Mouse (Mus musculus) hindbrain, embryonic 11.5 days (tissue): ENCODE data around the gene Krtcap2. TPM values are rescaled to one million over a fixed set of nuclear protein-coding genes. Genes with fewer than 3 reads are reported as not detected.

Experiments used
- ATAC-seq: fragments of 200-750 bp; cut with Nextera tagmentation; 2 replicates; pipeline ENCODE4 v1.8.0; 2017; ENCODE audit warnings: mild to moderate bottlenecking, moderate TSS enrichment, moderate library complexity; ENCODE audit not compliant: low FRiP score
- DNase-seq: peaks from one replicate; pipeline ENCODE4 v3.0.0-alpha.2; 2015; ENCODE audit warnings: low spot score
- H3K27ac ChIP-seq: fragments of 300-500 bp; sonication (generic); 2 replicates; pipeline ENCODE4 v1.5.1; 2014; ENCODE audit warnings: mild to moderate bottlenecking, low read depth, low read length
- H3K27me3 ChIP-seq: fragments of 300-500 bp; sonication (generic); 2 replicates; pipeline ENCODE4 v1.6.1; 2014; ENCODE audit warnings: mild to moderate bottlenecking, low read length, moderate library complexity, mixed read lengths; ENCODE audit not compliant: control insufficient read depth, insufficient read depth
- H3K36me3 ChIP-seq: fragments of 300-500 bp; sonication (generic); 2 replicates; pipeline ENCODE4 v1.6.1; 2014; ENCODE audit warnings: mild to moderate bottlenecking, low read length, moderate library complexity, mixed read lengths; ENCODE audit not compliant: control insufficient read depth, insufficient read depth
- H3K4me1 ChIP-seq: fragments of 300-500 bp; sonication (generic); replicated peaks from 2 replicates; pipeline ENCODE4 v1.6.1; 2014; ENCODE audit warnings: low read length, mixed read lengths; ENCODE audit not compliant: control insufficient read depth, insufficient read depth
- H3K4me2 ChIP-seq: fragments of 300-500 bp; sonication (generic); replicated peaks from 2 replicates; pipeline ENCODE4 v1.6.1; 2014; ENCODE audit warnings: mild to moderate bottlenecking, low read depth, low read length
- H3K4me3 ChIP-seq: fragments of 300-500 bp; sonication (generic); 2 replicates; pipeline ENCODE4 v1.5.1; 2014; ENCODE audit warnings: low read depth, low read length
- H3K9ac ChIP-seq: fragments of 300-500 bp; sonication (generic); 2 replicates; pipeline ENCODE4 v1.6.1; 2014; ENCODE audit warnings: low read depth, low read length
- H3K9me3 ChIP-seq: fragments of 300-500 bp; sonication (generic); 2 replicates; pipeline ENCODE4 v1.6.1; 2016; ENCODE audit warnings: low read length; ENCODE audit not compliant: control insufficient read depth
- WGBS: fragments of 180-500 bp; shearing (Covaris S2); extraction: QIAGEN DNeasy Blood & Tissue Kit; methylation state at CpG from one replicate; pipeline ENCODE4 v1.1.7; 2014; 5-methylcytosine and 5-hydroxymethylcytosine counted together
- polyA plus RNA-seq: library from polyadenylated mRNA; unstranded; fragments of >200 nt; fragmentation: Nextera tagmentation; extraction: Ambion mirVana; gene quantifications from 2 replicates; pipeline ENCODE4 v1.2.1, GENCODE M21; 2014

Krtcap2 gene
- polyA plus RNA-seq, 1 experiment from 2014 or later, result 289 TPM

DNA sequence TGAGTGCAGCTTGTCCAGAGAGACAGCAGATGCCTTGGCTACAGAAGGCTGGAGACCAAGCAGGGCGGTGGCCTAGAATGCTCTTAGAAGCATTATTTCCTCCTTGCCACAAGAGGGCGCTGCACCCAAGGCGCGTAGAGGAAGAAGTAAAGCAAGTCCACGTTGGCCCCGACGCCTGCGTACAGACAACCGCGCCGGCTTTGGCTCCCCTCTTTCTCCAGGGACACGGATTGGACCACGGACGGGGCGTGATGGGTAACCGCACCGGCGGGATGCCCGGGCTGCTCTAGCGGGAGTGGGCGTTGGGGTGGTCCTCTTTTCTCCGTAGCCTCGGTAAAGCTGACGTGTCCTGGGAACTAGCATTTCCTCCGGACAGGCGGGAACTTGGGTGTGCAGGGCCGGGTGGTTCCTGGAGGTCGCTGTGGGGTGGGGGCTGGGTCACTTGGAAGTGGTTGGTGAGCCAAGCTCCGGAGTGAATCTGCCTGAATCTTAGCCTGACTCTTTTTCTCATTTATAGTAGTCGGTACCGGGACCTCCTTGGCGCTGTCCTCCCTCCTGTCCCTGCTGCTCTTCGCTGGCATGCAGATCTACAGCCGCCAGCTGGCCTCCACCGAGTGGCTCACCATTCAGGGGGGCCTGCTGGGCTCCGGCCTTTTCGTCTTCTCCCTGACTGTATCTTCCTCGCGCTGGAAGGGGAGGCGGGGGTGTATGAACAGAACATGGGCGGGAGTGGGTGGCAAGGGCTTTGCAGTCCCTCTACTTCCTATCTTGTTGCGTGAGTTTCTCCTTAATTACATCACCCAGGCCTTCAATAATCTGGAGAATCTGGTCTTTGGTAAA lies 715 bp downstream of the Krtcap2 start, which contains the start of gene Trim46:
Trim46 (minus strand) TSS at position 49 of the 840 bp plus-strand sequence.
- DNase-seq (peak; percentile 93), ATAC-seq (peak; percentile 72)
- no peaks in the 10 kb centered on the region for H3K27me3 ChIP-seq
- H3K27ac ChIP-seq, result peak within 1 kb of the TSS; percentile 80
- WGBS, result 1% methylated on average over 42 of the region's 42 CpGs
- H3K4me2 ChIP-seq, result peak within 1 kb of the TSS; percentile 90
- H3K9me3 ChIP-seq, result no peaks in the 10 kb centered on the region
- peak within 1 kb of the TSS; percentile 62 for H3K4me3 ChIP-seq
- H3K9ac ChIP-seq, result peak within 1 kb of the TSS; percentile 72
- H3K36me3 ChIP-seq, result no peaks in the 10 kb centered on the region
- H3K4me1 ChIP-seq, result peaks cover 8% of the 10 kb centered on the region

DNA sequence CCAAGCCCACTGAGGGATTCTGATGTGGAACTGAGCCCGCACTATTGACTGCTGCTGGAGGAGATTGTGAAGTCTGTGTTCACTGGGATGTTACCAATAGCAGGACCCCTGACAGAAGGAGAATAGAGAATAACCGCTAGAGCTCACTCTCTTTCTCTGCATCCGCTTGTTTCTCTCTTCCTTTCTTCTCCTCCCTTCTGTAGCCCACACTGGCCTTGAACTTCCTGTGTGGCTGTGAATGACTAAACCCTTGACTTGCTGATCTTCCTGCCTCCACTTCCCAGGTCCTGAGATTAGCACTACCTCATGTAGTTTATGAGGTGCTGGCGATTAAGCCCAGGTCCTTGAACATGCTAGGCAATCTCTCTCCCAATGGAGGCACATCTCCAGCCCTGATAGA lies 1.7 kb downstream of the Krtcap2 start:
- no peak for DNase-seq
- Histone ChIP-seq H3K9ac (peak overlapping the region; percentile 72; the same call in 1 of the 2 replicates), H3K27ac (no peak overlapping the region), H3K4me1 (peaks cover 8% of the 10 kb centered on the region), H3K9me3 (no peaks in the 10 kb centered on the region), H3K27me3 (no peaks in the 10 kb centered on the region), H3K4me2 (peak overlapping the region; percentile 90), H3K36me3 (no peaks in the 10 kb centered on the region), H3K4me3 (peak overlapping the region; percentile 62)
- ATAC-seq, result no peak
- WGBS, result 90% methylated on average over 4 of the region's 4 CpGs

- Histone ChIP-seq H3K4me2 (no peak overlapping the region), H3K27me3 (no peaks in the 10 kb centered on the region), H3K27ac (no peak overlapping the region), H3K9ac (no peak overlapping the region), H3K4me3 (no peak overlapping the region), H3K4me1 (peaks cover 2% of the 10 kb centered on the region), H3K36me3 (no peaks in the 10 kb centered on the region), H3K9me3 (no peaks in the 10 kb centered on the region)
- DNase-seq (no peak), ATAC-seq (no peak)
- WGBS, result 25% methylated on average over 7 of the region's 7 CpGs
Measured at GRCm38 (mm10) chr3:89250435-89251040, 4.8 kb downstream of the Krtcap2 start.

DNA sequence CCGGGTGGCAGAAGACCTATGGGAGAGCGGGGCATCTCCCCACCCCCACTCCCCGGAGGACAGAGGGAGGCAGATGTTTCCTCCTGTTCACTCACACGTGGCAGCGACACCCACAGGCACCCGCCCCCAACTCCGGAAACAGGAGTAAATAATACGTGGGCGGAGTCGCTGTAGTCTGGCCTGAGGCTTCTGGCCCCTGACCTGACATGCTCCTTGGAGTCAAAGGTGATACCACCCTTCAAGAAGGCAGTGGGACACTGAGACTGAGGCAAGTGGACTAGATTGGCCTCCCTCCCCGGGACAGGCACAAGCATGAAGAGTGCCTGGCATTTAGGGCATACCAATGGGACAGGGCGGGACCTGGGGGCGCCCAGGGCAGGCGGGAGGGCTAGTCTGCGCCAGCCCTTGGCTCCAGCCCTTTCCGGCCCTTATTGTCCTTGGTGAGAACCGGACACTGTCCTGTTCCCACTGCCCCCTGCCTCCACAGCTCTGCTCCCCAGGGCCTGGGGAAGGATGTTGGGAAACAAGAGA lies 5.7 kb downstream of the Krtcap2 start:
- H3K4me2 ChIP-seq, result peak overlapping the region; percentile 3

GRCm38 (mm10) chr3:89254994-89255393 lies 9.2 kb downstream of the Krtcap2 start:
- Histone ChIP-seq H3K4me3 (no peak overlapping the region), H3K27ac (no peak overlapping the region), H3K36me3 (no peaks in the 10 kb centered on the region), H3K4me2 (no peak overlapping the region), H3K9me3 (no peaks in the 10 kb centered on the region), H3K4me1 (no peaks in the 10 kb centered on the region; the same call in 1 of the 2 replicates), H3K9ac (no peak overlapping the region), H3K27me3 (no peaks in the 10 kb centered on the region)
- no peak for DNase-seq
- WGBS, result 85% methylated on average over 5 of the region's 5 CpGs
- ATAC-seq, result no peak

More for the DNA sequence above, 5.7 kb downstream of the Krtcap2 start:
- Histone ChIP-seq H3K27me3 (no peaks in the 10 kb centered on the region), H3K36me3 (no peaks in the 10 kb centered on the region), H3K4me3 (no peak overlapping the region), H3K9ac (0 out of 2 replicates have a peak overlapping the region, but pooled peaks have one; percentile 16), H3K4me1 (peaks cover 2% of the 10 kb centered on the region), H3K9me3 (no peaks in the 10 kb centered on the region), H3K27ac (no peak overlapping the region)
- DNase-seq, result no peak
- WGBS, result 8% methylated on average over 17 of the region's 17 CpGs
- peak; percentile 36; the same call in 1 of the 2 replicates for ATAC-seq

DNA sequence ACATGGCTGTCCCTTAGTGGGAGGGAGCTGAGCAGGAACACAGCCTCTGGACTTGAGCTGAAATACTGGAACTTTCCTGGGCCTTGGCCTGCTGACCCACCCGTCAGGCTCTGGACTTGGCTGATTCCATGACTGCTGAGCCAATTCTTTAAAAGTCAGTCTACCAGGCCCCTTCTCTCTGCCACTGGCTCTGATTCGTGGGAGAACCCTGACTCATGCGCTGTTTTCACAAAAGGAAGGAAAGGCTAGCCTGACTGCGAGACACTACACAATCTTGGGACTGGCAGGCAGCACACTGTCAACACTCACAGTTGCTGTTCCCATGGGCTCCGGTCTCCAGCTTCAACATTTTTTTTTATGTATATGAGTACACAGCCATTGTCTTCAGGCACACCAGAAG lies 10.4 kb downstream of the Krtcap2 start:
- no peaks in the 10 kb centered on the region for H3K9me3 ChIP-seq
- H3K27me3 ChIP-seq, result no peaks in the 10 kb centered on the region
- WGBS, result 79% methylated on average over 5 of the region's 5 CpGs
- H3K4me1 ChIP-seq, result no peaks in the 10 kb centered on the region; the same call in 1 of the 2 replicates
- no peak overlapping the region for H3K9ac ChIP-seq
- H3K4me2 ChIP-seq, result no peak overlapping the region
- no peak for DNase-seq
- no peaks in the 10 kb centered on the region for H3K36me3 ChIP-seq
- no peak overlapping the region for H3K27ac ChIP-seq
- H3K4me3 ChIP-seq, result no peak overlapping the region
- ATAC-seq, result no peak

DNA sequence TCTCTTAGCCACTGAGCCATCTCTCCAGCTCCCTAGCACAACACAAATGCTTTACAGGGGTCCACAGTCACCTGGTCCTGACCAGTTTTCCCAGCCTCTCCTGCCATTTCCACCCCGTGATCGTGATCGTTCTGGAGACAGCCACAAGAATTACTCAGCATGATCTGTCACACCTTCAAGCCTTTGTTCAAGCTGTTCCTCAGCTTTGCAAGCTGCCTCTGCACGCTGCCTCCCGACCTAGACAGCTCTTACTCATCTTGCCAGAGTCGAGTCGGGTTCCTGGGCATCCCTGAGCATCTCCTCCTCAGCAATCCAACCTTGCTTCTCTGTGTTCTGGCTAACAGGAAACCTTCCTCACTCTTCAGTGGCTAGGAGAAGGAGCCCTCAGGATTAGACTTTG lies 13.3 kb downstream of the Krtcap2 start, which contains the start of gene Dpm3:
Dpm3 (plus strand) TSS at position 283 of the 400 bp plus-strand sequence.
- no peaks in the 10 kb centered on the region for H3K9me3 ChIP-seq
- no peaks in the 10 kb centered on the region for H3K36me3 ChIP-seq
- ATAC-seq, result no peak
- WGBS, result 59% methylated on average over 7 of the region's 7 CpGs
- H3K27me3 ChIP-seq, result no peaks in the 10 kb centered on the region
- no peak within 1 kb of the TSS for H3K9ac ChIP-seq
- no peaks in the 10 kb centered on the region for H3K4me1 ChIP-seq
- no peak within 1 kb of the TSS for H3K27ac ChIP-seq
- H3K4me3 ChIP-seq, result no peak within 1 kb of the TSS
- no peak within 1 kb of the TSS for H3K4me2 ChIP-seq
- no peak for DNase-seq

DNA sequence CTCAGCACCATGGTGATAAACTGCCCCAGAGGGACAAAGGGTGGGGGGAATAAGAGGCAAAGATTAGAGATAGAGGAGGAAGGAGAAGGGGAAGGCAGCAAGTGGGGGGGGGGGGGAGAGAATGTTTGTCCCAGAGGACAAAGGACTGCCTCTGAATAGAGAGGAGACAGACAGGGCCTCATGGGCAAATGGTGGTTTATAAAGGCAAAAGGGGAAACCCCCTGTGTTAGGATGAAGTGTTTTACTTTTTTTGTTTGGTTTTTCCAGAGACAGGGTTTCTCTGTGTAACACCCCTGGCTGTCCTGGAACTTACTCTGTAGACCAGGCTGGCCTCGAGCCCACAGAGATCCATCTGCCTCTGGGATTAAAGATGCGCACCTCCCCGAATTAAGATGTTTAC lies 14.4 kb downstream of the Krtcap2 start:
- no peak overlapping the region for H3K9ac ChIP-seq
- H3K27me3 ChIP-seq, result no peaks in the 10 kb centered on the region
- no peak overlapping the region for H3K4me3 ChIP-seq
- ATAC-seq, result no peak
- no peak for DNase-seq
- no peak overlapping the region for H3K4me2 ChIP-seq
- H3K27ac ChIP-seq, result no peak overlapping the region
- H3K4me1 ChIP-seq, result no peaks in the 10 kb centered on the region
- H3K36me3 ChIP-seq, result no peaks in the 10 kb centered on the region
- 79% methylated on average over 3 of the region's 3 CpGs for WGBS
- H3K9me3 ChIP-seq, result no peaks in the 10 kb centered on the region
